Mouse (Mus musculus) lung, embryonic 16.5 days (tissue): ENCODE measurements around the gene Tor3a. TPM values are rescaled to one million over a fixed set of nuclear protein-coding genes. Genes with fewer than 3 reads are reported as not detected.
A peak's percentile ranks its signal among the peaks of the same experiment; 100 is the strongest.

Experiments
- ATAC-seq: fragments of 200-750 bp; cut with Nextera tagmentation; 2 replicates; pipeline ENCODE4 v1.8.0; 2017; ENCODE audit warnings: low read depth, mild to moderate bottlenecking, moderate library complexity
- H3K27ac ChIP-seq: fragments of 300-500 bp; sonication (generic); 2 replicates; pipeline ENCODE4 v1.5.1; 2014; ENCODE audit warnings: mild to moderate bottlenecking, control low read depth, low read length
- H3K27me3 ChIP-seq: fragments of 300-500 bp; sonication (generic); 2 replicates; pipeline ENCODE4 v1.6.1; 2014; ENCODE audit warnings: low read depth, low read length, mixed read lengths; ENCODE audit not compliant: control insufficient read depth, insufficient read depth
- H3K36me3 ChIP-seq: fragments of 300-500 bp; sonication (generic); 2 replicates; pipeline ENCODE4 v1.6.1; 2014; ENCODE audit warnings: low read length; ENCODE audit not compliant: control insufficient read depth, insufficient read depth
- H3K4me1 ChIP-seq: fragments of 300-500 bp; sonication (generic); replicated peaks from 2 replicates; pipeline ENCODE4 v1.6.1; 2014; ENCODE audit warnings: low read length, mixed read lengths; ENCODE audit not compliant: control insufficient read depth, insufficient read depth
- H3K4me2 ChIP-seq: fragments of 300-500 bp; sonication (generic); 2 replicates; pipeline ENCODE4 v1.6.1; 2014; ENCODE audit warnings: low read depth, low read length, control low read depth
- H3K4me3 ChIP-seq: fragments of 300-500 bp; sonication (generic); 2 replicates; pipeline ENCODE4 v1.5.1; 2014; ENCODE audit warnings: mild to moderate bottlenecking, low read length, control low read depth
- H3K9ac ChIP-seq: fragments of 300-500 bp; sonication (generic); 2 replicates; pipeline ENCODE4 v1.6.1; 2014; ENCODE audit warnings: low read length, control low read depth
- H3K9me3 ChIP-seq: fragments of 300-500 bp; sonication (generic); 2 replicates; pipeline ENCODE4 v1.6.1; 2016; ENCODE audit warnings: low read length; ENCODE audit not compliant: control insufficient read depth
- WGBS: fragments of 180-500 bp; shearing (Covaris S2); extraction: QIAGEN DNeasy Blood & Tissue Kit; methylation state at CpG from one replicate; pipeline ENCODE4 v1.1.7; 2014; 5-methylcytosine and 5-hydroxymethylcytosine counted together
- polyA plus RNA-seq: library from polyadenylated mRNA; unstranded; fragments of >200 nt; fragmentation: Nextera tagmentation; extraction: Ambion mirVana; gene quantifications from 2 replicates; pipeline ENCODE4 v1.2.1, GENCODE M21; 2015

Tor3a gene
- polyA plus RNA-seq = 14.0 and 17.0 TPM in 2 replicates

- H3K27ac ChIP-seq = peak within 1 kb of the TSS; percentile 57
- H3K9ac ChIP-seq = peak within 1 kb of the TSS; percentile 70
- H3K4me1 ChIP-seq = peaks cover 8% of the 10 kb centered on the region
- no peaks in the 10 kb centered on the region for H3K27me3 ChIP-seq
- H3K9me3 ChIP-seq = no peaks in the 10 kb centered on the region
- H3K4me3 ChIP-seq = peak within 1 kb of the TSS; percentile 69
- H3K4me2 ChIP-seq = peak within 1 kb of the TSS; percentile 95
- H3K36me3 ChIP-seq = no peaks in the 10 kb centered on the region; the same call in none of the 2 replicates
- ATAC-seq = peak; percentile 85
- WGBS = 7% methylated on average over 37 of the region's 37 CpGs
Observed at GRCm38 (mm10) chr1:156674195-156675000, at the start of gene Tor3a. Gene Tor3a (minus strand): TSS chr1:156674356.

GRCm38 (mm10) chr1:156722089-156722488, 47.9 kb upstream of the Tor3a start:
- H3K36me3 ChIP-seq = no peaks in the 10 kb centered on the region
- no peak overlapping the region for H3K4me2 ChIP-seq
- H3K4me1 ChIP-seq = peaks cover 5% of the 10 kb centered on the region; the same call in 1 of the 2 replicates
- no peaks in the 10 kb centered on the region for H3K27me3 ChIP-seq
- no peak for ATAC-seq
- no peaks in the 10 kb centered on the region for H3K9me3 ChIP-seq
- H3K9ac ChIP-seq = no peak overlapping the region
- H3K4me3 ChIP-seq = no peak overlapping the region
- H3K27ac ChIP-seq = no peak overlapping the region
- 39% methylated on average over 6 of the region's 6 CpGs for WGBS

GRCm38 (mm10) chr1:156720046-156720445, 45.9 kb upstream of the Tor3a start:
- no peak for ATAC-seq
- no peak overlapping the region for H3K9ac ChIP-seq
- H3K4me2 ChIP-seq = no peak overlapping the region
- H3K4me1 ChIP-seq = peaks cover 7% of the 10 kb centered on the region
- H3K27ac ChIP-seq = no peak overlapping the region
- no peaks in the 10 kb centered on the region for H3K27me3 ChIP-seq
- H3K4me3 ChIP-seq = no peak overlapping the region
- WGBS = 62% methylated on average over 4 of the region's 4 CpGs
- no peaks in the 10 kb centered on the region for H3K9me3 ChIP-seq
- no peaks in the 10 kb centered on the region for H3K36me3 ChIP-seq

GRCm38 (mm10) chr1:156718950-156719805, 45.0 kb upstream of the Tor3a start, which contains the start of gene Fam20b:
Gene Fam20b (minus strand): TSS chr1:156719086.
- H3K9ac ChIP-seq = peak within 1 kb of the TSS; percentile 73
- H3K4me2 ChIP-seq = peak within 1 kb of the TSS; percentile 77
- H3K27me3 ChIP-seq = no peaks in the 10 kb centered on the region
- H3K36me3 ChIP-seq = no peaks in the 10 kb centered on the region
- under 1% methylated on average over 28 of the region's 47 CpGs for WGBS
- peak within 1 kb of the TSS; percentile 56 for H3K4me3 ChIP-seq
- peaks cover 7% of the 10 kb centered on the region for H3K4me1 ChIP-seq
- no peaks in the 10 kb centered on the region for H3K9me3 ChIP-seq
- peak; percentile 98 for ATAC-seq
- H3K27ac ChIP-seq = peak within 1 kb of the TSS; percentile 63

GRCm38 (mm10) chr1:156718286-156718949, 44.3 kb upstream of the Tor3a start:
- Histone ChIP-seq H3K4me1 (peaks cover 7% of the 10 kb centered on the region), H3K4me3 (peak overlapping the region; percentile 56), H3K36me3 (no peaks in the 10 kb centered on the region), H3K9me3 (no peaks in the 10 kb centered on the region), H3K27ac (peak overlapping the region; percentile 63), H3K27me3 (no peaks in the 10 kb centered on the region), H3K4me2 (peak overlapping the region; percentile 77), H3K9ac (peak overlapping the region; percentile 73)
- under 1% methylated on average over 53 of the region's 73 CpGs for WGBS
- ATAC-seq = peak; percentile 83

GRCm38 (mm10) chr1:156717751-156718285, 43.7 kb upstream of the Tor3a start:
- H3K9me3 ChIP-seq = no peaks in the 10 kb centered on the region
- H3K27ac ChIP-seq = peak overlapping the region; percentile 63
- ATAC-seq = no peak
- H3K36me3 ChIP-seq = no peaks in the 10 kb centered on the region
- peak overlapping the region; percentile 56 for H3K4me3 ChIP-seq
- WGBS = 12% methylated on average over 13 of the region's 13 CpGs
- peak overlapping the region; percentile 73 for H3K9ac ChIP-seq
- peak overlapping the region; percentile 77 for H3K4me2 ChIP-seq
- H3K27me3 ChIP-seq = no peaks in the 10 kb centered on the region
- H3K4me1 ChIP-seq = peaks cover 7% of the 10 kb centered on the region

- Histone ChIP-seq H3K36me3 (no peaks in the 10 kb centered on the region), H3K27ac (no peak overlapping the region), H3K4me3 (no peak overlapping the region), H3K9ac (no peak overlapping the region), H3K4me2 (no peak overlapping the region), H3K27me3 (no peaks in the 10 kb centered on the region), H3K4me1 (peaks cover 7% of the 10 kb centered on the region), H3K9me3 (no peaks in the 10 kb centered on the region)
- 62% methylated on average over 6 of the region's 6 CpGs for WGBS
- no peak for ATAC-seq
Observed at GRCm38 (mm10) chr1:156716681-156717080, 42.5 kb upstream of the Tor3a start.

GRCm38 (mm10) chr1:156710472-156711098, 36.4 kb upstream of the Tor3a start:
- H3K4me3 ChIP-seq = no peak overlapping the region
- H3K9me3 ChIP-seq = no peaks in the 10 kb centered on the region
- WGBS = 41% methylated on average over 10 of the region's 10 CpGs
- no peak overlapping the region for H3K9ac ChIP-seq
- H3K4me1 ChIP-seq = peaks cover 4% of the 10 kb centered on the region; the same call in 1 of the 2 replicates
- no peak overlapping the region for H3K4me2 ChIP-seq
- peaks cover 2% of the 10 kb centered on the region for H3K36me3 ChIP-seq
- ATAC-seq = peak; percentile 31; the same call in 1 of the 2 replicates
- H3K27ac ChIP-seq = no peak overlapping the region
- H3K27me3 ChIP-seq = no peaks in the 10 kb centered on the region
